Mouse (Mus musculus) megakaryocyte, embryonic 14.5 days (primary cell): Measurements from ENCODE around the gene Grk5.

ENCODE experiments used
- FLI1 ChIP-seq: IDR thresholded peaks from 2 replicates; pipeline ENCODE4 v1.6.1; 2012; ENCODE audit warnings: low read length, inconsistent platforms, mixed read lengths
- GATA1 ChIP-seq: IDR thresholded peaks from 3 replicates; pipeline ENCODE4 v1.6.1; 2012; ENCODE audit warnings: mixed read lengths, low read length, inconsistent platforms, borderline replicate concordance

DNA sequence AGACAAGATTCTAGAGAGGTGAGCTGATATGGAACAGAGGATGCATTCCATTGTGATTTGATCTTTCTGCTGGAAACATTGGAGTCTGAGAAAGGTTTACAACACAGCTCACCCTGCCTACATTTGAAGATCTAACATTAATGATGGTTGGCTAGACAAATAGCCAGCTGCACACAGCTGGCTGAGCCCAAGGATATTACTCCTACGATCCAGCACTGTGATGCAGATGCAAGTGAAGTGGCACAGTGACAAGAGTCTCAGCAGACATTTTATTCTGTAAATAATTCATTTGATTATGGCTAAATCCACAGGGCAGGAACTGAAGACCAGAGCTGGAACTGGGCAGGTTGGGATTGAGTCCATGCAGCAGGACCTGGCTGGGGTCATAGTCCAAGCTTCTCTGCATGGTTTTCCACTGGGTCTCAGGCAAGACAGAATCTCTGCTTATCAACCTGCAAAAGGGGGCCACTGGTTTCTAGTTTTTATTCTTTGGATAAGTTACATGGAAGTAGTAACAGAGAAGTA lies 70.2 kb downstream of the Grk5 start:
- TF ChIP-seq GATA1 (no peak), FLI1 (no peak)
